Mouse (Mus musculus) kidney, adult 9 months (tissue): Measurements from ENCODE around the gene Apof.
"Not testable (repeated sequence)": the region's sequence is repeated elsewhere in the genome, so short reads cannot be mapped to it uniquely, and the experiment has no call there.

Source experiments
- DNase-seq: peaks from one replicate; pipeline ENCODE4 v3.0.0; 2022

The Apof gene

GRCm38 (mm10) chr10:128259946-128260345 lies 8.5 kb upstream of the Apof start:
- DNase-seq: no peak

GRCm38 (mm10) chr10:128260376-128260775 lies 8.1 kb upstream of the Apof start:
- DNase-seq: not testable (repeated sequence)

- DNase-seq: no peak
These were observed 6.2 kb upstream of the Apof start for GRCm38 (mm10) chr10:128262300-128262699.

- no peak for DNase-seq
These were observed 4.8 kb upstream of the Apof start for GRCm38 (mm10) chr10:128263393-128264310.

- DNase-seq: no peak
These were observed 887 bp downstream of the Apof start for GRCm38 (mm10) chr10:128269206-128269910.

GRCm38 (mm10) chr10:128270287-128270841 lies 1.9 kb downstream of the Apof start, which contains the start of gene Stat2:
Gene Stat2, plus strand, starts transcription at chr10:128270559.
- DNase-seq: peak; percentile 99

- no peak for DNase-seq
These were observed 2.4 kb downstream of the Apof start for GRCm38 (mm10) chr10:128270866-128271265.

GRCm38 (mm10) chr10:128271883-128272282 lies 3.4 kb downstream of the Apof start:
- DNase-seq: peak; percentile 40

GRCm38 (mm10) chr10:128272819-128273439 lies 4.5 kb downstream of the Apof start:
- not testable (repeated sequence) for DNase-seq

- not testable (repeated sequence) for DNase-seq
These were observed 6.9 kb downstream of the Apof start for GRCm38 (mm10) chr10:128275374-128275773.

- no peak for DNase-seq
These were observed 9.7 kb downstream of the Apof start for GRCm38 (mm10) chr10:128278158-128278557.

- DNase-seq: peak; percentile 56
These were observed 12.5 kb downstream of the Apof start for GRCm38 (mm10) chr10:128280943-128281342.

- no peak for DNase-seq
These were observed 13.2 kb downstream of the Apof start for GRCm38 (mm10) chr10:128281682-128282081.

- peak; percentile 33 for DNase-seq
These were observed 14.5 kb downstream of the Apof start for GRCm38 (mm10) chr10:128282886-128283450.

GRCm38 (mm10) chr10:128283604-128284579 lies 15.4 kb downstream of the Apof start:
- peak; percentile 74 for DNase-seq

- DNase-seq: not testable (repeated sequence)
These were observed 22.1 kb downstream of the Apof start for GRCm38 (mm10) chr10:128290594-128290993.

- DNase-seq: no peak
These were observed 28.1 kb downstream of the Apof start for GRCm38 (mm10) chr10:128296370-128297090.

- DNase-seq: no peak
These were observed 28.8 kb downstream of the Apof start for GRCm38 (mm10) chr10:128297221-128297620.

- no peak for DNase-seq
These were observed 29.2 kb downstream of the Apof start for GRCm38 (mm10) chr10:128297622-128298021.

- no peak for DNase-seq
These were observed 29.8 kb downstream of the Apof start for GRCm38 (mm10) chr10:128298243-128298642.
